Mouse (Mus musculus): ENCODE data around the gene Btbd9.

- TF ChIP-seq CTCF (IDR thresholded peaks at IDR 0.05; ENCODE audit: control insufficient read depth, insufficient read depth, insufficient read length) (no peak), MYOD1 (IDR thresholded peaks at IDR 0.05; ENCODE audit: control insufficient read depth, insufficient read length, low read depth) (no peak)
These were observed 398.9 kb downstream of the Btbd9 start for GRCm38 (mm10) chr17:30177435-30177834.

Data from C2C12 (cell line).